Mouse (Mus musculus): ENCODE results near the gene Anapc10.
A peak's percentile ranks its signal among the peaks of the same experiment; 100 is the strongest.
"Not testable (repeated sequence)": the region's sequence is repeated elsewhere in the genome, so short reads cannot be mapped to it uniquely, and the experiment has no call there.

Anapc10 gene

GRCm38 (mm10) chr8:79711064-79711961 lies at the start of gene Anapc10, which contains the start of gene Abce1:
Anapc10 (plus strand) TSS chr8:79711820.
Abce1 (minus strand) TSS chr8:79711740.
- DNase-seq: peak; percentile 99

- DNase-seq: no peak
These were observed 35.2 kb upstream of the Anapc10 start for GRCm38 (mm10) chr8:79676461-79676860.

GRCm38 (mm10) chr8:79679005-79679404 lies 32.6 kb upstream of the Anapc10 start:
- no peak for DNase-seq

DNA sequence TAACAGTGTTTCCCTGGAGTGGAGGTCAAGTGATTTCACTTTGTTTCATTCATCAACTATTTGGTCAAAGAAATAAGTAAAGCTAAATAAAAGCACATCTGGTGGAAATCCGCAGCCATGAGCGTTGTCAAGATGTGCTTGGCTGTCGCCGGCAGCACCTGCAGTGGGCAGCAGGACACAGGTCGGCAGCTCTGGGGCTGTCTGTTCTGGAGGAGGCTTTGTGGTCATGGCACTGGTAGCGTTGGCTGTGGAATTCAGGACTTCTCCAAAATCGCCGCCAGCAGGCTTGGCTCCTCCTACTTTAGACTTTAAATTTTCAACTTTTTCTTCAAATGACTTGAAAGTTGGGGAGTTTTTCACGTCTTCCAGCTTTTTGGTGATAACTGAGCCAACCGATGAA lies 31.5 kb upstream of the Anapc10 start:
- not testable (repeated sequence) for DNase-seq

DNA sequence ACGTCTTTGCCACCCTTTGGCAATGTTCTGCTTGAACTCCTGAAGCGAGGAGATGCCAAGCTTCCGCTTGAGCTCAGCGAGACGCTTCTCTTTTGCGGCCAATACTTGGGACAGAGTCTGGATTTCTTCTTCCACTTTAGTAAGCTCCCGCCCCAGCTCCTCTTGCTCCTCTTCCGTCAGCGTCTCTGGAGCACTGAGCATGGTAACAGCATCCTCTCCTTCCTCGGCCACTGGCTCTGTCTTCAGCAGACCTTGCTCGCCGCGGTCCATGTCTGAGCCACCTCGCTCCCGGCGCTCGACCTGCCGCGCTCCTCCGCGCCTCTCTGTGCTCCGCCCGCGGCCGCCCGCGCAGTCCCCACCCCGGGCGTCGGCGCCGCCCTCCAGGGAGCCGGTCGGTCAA lies 31.1 kb upstream of the Anapc10 start:
- DNase-seq: peak in 1 of 2 experiments; percentile 13

DNA sequence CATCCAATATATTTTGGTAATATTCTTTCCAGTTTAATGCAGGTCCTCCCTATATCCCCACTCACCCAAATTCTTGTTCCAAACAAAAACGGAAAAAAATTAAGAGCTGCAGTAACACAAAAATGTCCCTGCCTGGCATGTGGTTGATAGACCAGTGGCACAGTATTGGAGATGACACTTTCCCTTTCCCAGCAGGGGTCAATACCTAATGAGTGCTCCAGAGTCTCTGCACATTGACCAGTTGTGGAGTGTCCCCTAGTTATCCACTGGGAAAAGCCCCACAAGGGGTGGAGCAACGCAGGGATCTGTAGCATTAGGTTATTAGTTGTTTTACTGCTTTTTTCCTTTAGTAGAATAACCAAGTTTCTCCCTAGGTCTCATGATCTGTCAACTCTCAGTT lies 30.7 kb upstream of the Anapc10 start:
- no peak for DNase-seq

GRCm38 (mm10) chr8:79685927-79686326 lies 25.7 kb upstream of the Anapc10 start:
- DNase-seq: not testable (repeated sequence)

- DNase-seq: no peak
These were observed 19.1 kb upstream of the Anapc10 start for GRCm38 (mm10) chr8:79692531-79692930.

DNA sequence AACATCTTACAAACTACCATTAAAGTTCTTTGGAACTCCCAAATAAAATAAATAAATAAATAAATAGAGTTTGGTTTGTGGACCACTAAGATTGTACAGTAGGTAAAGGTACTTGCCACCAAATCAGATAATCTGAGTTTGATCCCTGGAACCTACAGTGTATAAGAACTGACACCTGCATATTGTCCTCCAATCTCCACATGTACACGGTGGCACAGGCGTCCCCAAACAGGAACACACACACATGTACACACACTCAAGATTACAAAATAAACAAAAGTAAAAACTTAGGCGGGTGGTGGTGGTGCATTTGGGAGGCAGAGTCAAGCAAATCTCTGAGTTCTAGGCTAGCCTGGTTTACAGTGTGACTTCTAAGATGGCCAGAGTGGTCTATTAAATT lies 4.9 kb upstream of the Anapc10 start:
- no peak for DNase-seq

- no peak for DNase-seq
These were observed 1.1 kb downstream of the Anapc10 start for GRCm38 (mm10) chr8:79712676-79713075.

DNA sequence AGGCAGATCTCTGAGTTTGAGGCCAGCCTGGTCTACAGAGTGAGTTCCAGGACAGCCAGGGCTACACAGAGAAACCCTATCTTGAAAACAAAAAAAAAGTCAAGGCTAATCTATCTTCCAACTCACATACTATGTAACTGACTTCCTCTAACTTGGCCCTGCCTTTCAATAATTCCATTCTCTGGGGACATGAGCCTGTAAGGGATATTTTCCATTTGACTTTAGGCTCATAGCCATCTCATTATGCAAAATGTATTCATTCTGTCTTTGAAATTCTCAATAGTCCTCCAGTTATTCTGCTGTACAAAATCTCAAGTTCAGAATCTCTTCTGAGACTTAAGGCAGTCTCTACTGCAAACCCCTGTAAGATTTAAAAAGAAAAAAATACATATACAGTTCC lies 9.9 kb downstream of the Anapc10 start:
- no peak for DNase-seq

- no peak for DNase-seq
These were observed 11.7 kb downstream of the Anapc10 start for GRCm38 (mm10) chr8:79723308-79723707.

GRCm38 (mm10) chr8:79724589-79724988 lies 13.0 kb downstream of the Anapc10 start:
- DNase-seq: no peak

GRCm38 (mm10) chr8:79727900-79728299 lies 16.3 kb downstream of the Anapc10 start:
- no peak for DNase-seq

DNA sequence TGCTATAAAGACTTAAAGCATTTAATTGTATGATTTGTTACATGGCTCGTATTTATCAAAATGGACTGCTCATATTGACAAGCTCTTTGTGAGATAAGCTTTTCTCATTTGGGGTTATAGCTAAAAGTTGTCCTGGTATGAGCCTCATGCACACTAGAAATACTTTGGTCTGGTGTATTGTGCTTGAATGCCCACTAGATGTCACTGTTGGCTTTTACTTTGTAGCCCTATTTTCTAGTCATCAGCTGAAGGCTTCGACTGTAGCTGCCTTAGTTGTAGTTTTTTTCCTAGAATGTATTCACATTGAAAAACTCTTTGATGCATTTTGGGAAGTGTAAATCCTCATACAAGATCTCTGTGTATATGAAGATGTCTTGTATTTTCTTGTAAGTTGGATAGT lies 22.7 kb downstream of the Anapc10 start:
- peak in 1 of 2 experiments; percentile 28 for DNase-seq

- DNase-seq: no peak
These were observed 36.6 kb downstream of the Anapc10 start for GRCm38 (mm10) chr8:79748171-79748570.

DNA sequence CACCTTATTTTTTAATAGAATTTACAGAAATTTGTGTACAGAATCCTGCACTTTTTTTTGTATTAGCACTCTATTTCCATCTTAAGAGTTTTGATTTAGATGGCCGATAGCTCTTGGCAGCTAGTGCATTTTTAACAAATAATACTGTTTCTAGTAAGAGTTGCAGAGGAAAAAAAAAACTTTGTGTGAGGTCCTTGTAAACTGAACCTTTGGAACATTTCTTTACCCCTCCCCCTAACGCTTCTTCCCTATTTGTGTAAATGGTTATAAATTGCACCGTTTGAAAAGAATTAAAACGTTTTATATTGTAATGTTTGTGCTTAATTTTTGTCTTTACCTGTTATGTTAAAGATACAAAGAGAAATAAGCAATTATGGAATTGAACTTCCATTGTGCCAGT lies 37.0 kb downstream of the Anapc10 start:
- no peak for DNase-seq

DNA sequence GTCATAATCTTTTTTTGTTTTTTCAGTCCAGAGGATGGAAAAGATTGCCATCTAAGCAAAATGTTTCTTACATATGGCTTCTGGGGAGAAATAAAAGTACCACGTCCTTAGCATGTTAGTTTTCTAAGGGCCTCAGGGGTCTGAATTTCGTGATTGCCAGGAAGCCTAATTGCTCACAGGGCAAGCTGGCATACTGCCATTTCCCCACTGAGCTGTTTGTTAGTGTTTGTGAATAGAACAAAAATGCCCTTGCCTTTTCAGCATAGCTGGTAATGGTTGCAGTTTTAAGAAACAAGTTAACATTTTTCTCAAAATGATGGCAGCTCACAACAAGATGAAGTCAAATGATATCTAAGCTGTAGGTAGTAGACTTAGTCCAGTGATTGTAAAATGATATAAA lies 38.7 kb downstream of the Anapc10 start:
- DNase-seq: peak in 1 of 2 experiments; percentile 24

DNA sequence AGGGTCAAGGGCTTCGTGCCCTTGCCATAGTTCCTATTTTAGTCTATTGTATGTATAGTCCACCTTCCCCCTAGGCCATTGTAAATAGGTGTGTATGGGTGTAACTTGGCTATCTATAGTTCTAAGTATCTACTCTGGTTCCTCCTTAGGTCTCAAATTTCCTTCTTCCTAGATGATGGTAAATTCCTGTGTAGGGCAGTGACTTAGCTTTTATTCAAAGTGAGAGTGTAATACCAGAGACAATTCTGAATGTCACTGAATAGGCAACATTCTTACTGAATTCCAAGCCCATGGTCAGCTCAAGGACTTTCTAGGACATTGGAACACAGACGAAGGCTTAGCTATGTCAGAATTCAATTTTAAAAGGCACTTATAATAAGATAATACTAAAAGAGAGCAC lies 83.3 kb downstream of the Anapc10 start:
- DNase-seq: not testable (repeated sequence)

DNA sequence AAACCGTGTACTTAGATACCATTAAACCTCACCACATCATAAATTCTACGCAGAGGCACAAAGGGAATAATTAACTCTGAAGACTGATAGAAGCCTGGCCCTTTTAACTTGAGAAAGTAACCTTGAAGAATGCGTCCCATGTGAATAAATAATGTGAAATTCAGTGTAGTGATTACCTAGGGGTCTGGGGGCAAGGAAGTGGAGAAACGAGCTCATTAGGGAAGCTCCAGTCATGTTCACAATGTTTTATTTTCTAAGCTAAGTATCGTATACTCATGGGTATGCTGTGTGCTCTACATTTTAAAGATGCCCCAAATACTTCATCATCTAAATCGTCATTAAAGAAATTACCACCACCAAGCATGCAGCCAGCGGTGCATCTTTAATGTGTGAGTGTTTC lies 85.1 kb downstream of the Anapc10 start:
- no peak for DNase-seq

DNA sequence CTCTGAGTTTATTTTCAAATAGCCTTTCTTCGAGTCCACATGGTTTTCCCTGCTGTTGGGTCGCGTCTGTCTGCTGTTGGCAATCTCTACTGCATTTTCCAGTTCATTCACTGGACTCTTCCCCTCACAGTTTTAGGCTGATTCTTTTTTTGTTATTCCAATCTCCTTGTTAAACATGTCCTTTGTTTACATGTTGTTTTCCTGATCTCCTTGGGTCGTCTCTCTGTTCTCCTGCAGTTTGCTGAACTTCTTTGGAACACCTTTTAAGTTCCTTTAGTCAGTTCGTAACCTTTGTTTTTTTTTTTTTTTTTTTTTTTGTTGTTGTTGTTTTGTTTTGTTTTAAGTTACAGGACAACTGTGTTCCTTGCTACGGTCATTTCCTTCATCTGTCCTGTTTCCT lies 92.9 kb downstream of the Anapc10 start:
- no peak for DNase-seq

GRCm38 (mm10) chr8:79806971-79807370 lies 95.4 kb downstream of the Anapc10 start:
- DNase-seq: no peak

GRCm38 (mm10) chr8:79826534-79826933 lies 114.9 kb downstream of the Anapc10 start:
- DNase-seq: no peak

Data from kidney, postnatal 25 days (tissue).